Mouse (Mus musculus): ENCODE measurements around the gene Usp13. TPM values are rescaled to one million over a fixed set of nuclear protein-coding genes. Genes with fewer than 3 reads are reported as not detected.

The Usp13 gene
- total RNA-seq (2021): 10 to 100 TPM; 34.7 to 34.9 TPM

DNA sequence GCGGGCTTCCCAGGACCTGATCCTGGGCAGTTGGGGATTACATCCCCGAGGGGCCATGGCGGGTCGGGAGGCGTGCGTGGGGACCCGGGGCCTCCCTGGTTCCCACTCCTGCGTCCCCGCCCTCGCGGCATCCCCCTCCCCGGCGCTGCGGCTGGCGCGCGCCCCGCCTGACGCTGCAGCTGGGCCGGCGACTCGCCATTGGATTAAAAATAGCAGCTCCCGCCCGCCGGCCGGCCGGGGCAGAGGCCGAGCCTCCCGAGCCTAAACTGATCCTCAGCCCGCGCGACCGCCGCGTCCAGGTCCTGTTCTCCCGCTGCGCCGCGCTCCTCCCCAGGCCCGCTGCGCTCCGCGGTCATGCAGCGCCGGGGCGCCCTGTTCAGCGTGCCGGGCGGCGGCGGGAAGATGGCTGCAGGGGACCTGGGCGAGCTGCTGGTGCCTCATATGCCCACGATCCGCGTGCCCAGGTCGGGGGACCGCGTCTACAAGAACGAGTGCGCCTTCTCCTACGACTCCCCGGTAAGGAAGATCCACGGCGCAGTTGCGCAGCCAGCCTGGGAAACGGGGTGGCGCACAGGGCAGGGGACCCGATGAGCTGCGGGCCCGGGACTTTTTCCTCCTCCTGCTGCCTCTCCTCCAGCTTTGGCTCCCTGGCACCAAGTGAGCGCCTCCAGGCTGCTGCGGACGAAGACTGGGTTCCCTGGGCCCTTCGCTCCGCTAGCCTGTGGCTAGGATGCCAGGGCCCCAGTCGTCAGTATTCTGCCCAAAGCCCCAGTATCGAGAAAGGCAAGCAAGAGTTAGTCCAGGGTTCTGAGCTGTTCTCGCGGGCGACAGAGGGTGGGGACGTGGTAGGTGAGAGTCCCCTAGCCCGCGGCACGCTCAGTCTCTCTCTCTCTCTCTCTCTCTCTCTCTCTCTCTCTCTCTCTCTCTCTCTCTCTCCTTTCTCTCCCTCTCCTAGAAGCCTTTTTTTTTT is at the start of gene Usp13:
Gene Usp13, plus strand, starts transcription at position 190 of the 970 bp plus-strand sequence.
- peak; percentile 67 to 77 for DNase-seq (ENCODE audit: low spot score in 2 of 2)

DNA sequence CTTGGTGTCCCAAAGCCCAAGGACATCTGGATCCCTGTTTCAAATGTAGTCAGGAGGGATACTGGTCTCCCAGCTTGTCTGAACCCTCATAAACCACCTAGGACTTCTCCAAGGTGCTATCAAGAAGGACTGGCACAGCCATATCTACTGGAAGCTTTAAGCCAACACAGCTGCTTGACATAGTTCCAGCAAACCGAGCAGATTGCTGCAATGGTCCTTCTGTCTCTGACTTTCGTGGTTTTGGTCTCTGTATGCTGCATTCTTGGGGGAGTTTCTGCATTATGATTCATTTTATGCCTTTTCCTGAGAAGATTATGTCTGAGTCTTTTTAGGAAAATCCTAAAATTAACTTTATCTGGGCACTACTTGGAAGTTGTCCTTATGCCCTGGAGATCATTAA is 46.6 kb upstream of the Usp13 start:
- no peak for DNase-seq (ENCODE audit: low spot score in 2 of 2)

More for the DNA sequence above, at the start of gene Usp13:
- intact Hi-C loops (cut with DNase I): loop anchor here (2.0 kb wide), 1 partner anchor 81 kb away; the partner anchor contains the start of genes Mrpl47 and Ndufb5

DNA sequence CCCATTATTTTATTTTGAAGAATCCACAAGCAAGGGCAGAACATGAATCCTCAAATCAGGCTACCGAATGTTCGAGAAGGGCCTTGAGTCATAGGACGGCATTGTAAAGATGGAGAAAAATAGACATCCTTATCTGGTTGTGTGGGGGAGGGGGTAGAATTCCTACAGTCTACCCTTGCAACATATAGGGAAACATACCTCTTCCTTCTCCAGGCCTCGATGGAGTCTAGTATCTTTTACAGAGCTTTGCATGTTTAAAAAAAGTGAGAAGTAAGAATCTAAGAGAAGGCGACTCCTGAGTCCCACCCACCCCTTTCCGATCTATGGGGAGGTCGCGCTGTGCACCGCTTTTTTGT is 367 bp upstream of the Usp13 start:
- intact Hi-C loops (cut with DNase I): loop anchor here (2.0 kb wide), 1 partner anchor 80 kb away; the partner anchor contains the start of genes Mrpl47 and Ndufb5
- peak; percentile 32 to 40 for DNase-seq (ENCODE audit: low spot score in 2 of 2)

More for the DNA sequence above, 46.6 kb upstream of the Usp13 start:
- intact Hi-C loops (cut with DNase I): no loop called here

DNA sequence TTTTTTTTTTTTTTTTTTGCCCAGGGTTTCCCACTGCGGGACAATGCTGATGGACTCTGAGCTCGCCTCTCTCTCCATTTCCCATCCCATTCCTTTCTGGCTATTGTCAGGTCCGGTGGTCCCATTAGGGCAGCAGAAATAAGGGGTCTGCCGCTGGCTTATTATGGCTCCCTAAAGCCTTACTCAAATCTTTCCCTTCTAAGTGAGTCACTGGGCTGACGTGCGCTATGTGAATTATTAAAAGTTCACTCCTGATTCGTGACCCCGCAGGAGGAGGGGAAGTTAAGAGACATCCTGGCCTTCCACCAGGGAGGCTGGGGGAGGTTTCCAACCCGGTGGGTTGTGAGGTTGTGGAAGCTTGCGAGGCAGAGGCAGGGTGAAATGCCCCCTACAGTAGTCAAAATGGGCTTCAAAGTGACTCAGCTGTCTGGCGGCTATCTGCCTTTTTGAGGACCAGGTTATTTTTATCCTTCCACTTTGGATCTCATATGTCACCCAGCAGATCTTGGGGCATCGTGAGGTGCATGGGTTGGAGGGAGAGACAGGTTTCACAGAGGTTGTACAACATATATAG is 1.1 kb downstream of the Usp13 start:
- DNase-seq (ENCODE audit: low spot score in 2 of 2): peak in 1 of 2 experiments; percentile 13
- intact Hi-C loops (cut with DNase I): no loop called here

DNA sequence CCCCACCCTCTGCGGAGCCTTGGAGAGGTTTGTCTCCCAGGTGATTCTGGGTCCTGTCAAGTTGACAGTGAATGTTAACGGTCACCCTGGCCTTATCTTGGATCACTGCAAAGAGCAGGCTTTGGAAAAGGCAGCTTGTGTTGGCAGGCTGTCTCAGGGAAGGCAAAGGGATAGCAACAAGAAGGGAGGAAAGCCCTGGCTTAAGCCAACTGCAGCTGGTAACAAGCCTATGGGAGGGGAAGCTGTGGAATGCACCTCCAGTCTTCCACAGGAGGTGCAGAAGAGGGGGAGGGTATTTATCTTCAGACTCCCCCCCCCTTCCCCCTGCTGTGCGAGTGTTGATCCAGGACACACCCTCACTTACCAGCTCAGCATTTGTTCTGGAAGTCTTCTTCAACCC is 5.3 kb downstream of the Usp13 start:
- no peak for DNase-seq (ENCODE audit: low spot score in 2 of 2)

DNA sequence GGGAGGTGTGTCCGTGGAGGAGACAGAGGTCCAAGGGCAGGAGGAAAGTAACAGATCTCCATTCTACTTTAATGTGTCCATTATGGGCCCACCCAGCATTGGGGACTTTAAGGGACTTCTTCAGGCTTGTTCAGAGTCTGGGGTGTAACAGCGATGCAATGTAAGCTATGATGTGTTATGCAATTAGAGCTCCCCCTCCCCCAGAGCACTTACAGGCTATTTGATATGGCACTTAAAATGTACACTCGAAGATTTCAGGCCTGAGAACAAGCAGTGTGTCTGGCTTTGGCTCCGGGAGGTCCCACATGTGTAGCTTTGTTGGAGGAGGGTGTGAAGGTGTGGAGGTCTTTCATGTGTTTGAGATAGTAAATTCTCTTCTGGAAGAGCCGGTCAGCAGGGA is 7.6 kb downstream of the Usp13 start:
- no peak for DNase-seq (ENCODE audit: low spot score in 2 of 2)
- intact Hi-C loops (cut with DNase I): no loop called here

More for the DNA sequence above, 5.3 kb downstream of the Usp13 start:
- intact Hi-C loops (cut with DNase I): no loop called here

DNA sequence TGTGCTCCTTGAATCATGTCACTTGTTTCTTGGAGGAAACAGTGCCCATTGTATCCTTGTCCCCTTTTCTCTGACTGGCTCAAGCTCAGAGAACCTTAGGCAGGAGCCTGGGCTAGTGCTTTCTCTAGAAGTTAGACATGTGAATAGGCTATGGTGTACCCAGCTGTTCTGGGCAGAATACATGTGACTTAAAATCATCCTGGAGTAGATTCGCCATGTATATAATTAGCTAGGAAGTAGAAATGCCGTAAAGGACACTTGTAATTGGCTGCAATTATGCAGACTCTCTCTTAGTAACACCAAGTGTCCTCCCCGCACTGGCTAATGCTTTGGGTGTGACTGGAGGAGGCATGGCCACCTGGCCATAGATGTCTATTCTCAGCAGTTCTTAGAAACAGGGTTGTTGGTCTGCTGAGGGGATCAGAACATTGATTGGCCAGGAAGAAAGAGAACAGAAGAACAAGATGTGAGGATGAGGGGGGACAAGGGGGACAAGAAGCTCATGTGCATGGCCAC is 8.7 kb downstream of the Usp13 start:
- intact Hi-C loops (cut with DNase I): no loop called here
- peak in 1 of 2 experiments; percentile 60 for DNase-seq (ENCODE audit: low spot score in 2 of 2)

DNA sequence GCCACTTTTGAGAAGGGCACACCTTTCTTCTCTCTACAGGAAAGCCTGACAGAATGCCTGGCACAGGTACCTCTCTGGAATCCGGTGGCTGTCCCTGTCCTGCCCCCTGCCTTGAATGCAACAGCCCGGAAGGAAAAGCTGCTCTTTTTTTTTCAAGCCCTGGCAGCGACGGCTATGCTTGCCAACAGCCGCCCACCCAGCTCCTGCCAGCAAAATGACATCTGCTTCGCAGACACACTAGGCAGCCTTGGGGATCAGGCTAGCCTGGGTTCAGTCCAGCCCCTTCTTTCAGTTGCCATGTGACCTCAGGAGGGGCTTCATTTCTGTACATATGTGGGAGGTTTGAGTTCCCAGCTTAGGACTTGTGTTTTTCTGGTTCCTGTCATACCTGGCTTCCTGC is 9.4 kb downstream of the Usp13 start:
- intact Hi-C loops (cut with DNase I): no loop called here
- peak; percentile 50 to 84 for DNase-seq (ENCODE audit: low spot score in 2 of 2)

DNA sequence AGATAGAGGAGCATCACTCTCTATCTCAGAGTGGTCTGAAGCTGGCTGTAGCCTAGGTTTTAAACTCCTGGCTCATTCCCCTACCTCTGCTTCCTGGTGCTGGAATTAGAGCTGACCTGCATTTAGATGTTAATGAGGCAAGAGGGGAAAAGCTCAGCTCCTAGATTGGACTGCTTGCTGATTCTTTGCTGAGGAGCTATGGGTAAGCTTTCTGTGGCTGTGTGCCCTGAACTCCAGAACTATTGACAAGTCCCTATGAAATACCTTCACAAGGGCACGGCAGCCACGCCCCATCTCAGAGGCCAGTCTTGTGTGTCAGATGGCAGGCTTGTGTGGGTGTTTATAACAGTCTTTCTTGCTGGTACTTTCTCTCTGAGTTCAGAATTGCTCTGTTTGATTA is 16.5 kb downstream of the Usp13 start:
- intact Hi-C loops (cut with DNase I): no loop called here
- no peak for DNase-seq (ENCODE audit: low spot score in 2 of 2)

DNA sequence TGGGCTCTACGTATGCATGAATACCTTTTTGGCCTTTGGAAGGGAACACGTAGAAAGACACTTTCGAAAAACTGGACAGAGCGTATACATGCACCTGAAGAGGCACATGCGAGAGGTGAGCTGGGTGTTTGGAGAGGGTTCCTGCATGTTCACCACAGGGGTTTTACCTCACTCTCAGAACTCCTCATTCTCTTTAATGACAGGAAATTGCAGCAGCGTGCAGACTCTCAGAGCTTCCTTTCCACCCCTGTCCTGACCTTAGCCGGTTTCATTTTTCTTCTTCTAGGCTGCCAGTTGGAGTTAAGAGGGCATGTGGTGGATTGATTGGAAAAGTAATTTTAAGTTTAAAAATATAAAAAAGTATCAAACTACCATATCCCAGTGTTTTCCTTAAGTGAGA is 20.5 kb downstream of the Usp13 start:
- intact Hi-C loops (cut with DNase I): no loop called here
- DNase-seq (ENCODE audit: low spot score in 2 of 2): no peak

DNA sequence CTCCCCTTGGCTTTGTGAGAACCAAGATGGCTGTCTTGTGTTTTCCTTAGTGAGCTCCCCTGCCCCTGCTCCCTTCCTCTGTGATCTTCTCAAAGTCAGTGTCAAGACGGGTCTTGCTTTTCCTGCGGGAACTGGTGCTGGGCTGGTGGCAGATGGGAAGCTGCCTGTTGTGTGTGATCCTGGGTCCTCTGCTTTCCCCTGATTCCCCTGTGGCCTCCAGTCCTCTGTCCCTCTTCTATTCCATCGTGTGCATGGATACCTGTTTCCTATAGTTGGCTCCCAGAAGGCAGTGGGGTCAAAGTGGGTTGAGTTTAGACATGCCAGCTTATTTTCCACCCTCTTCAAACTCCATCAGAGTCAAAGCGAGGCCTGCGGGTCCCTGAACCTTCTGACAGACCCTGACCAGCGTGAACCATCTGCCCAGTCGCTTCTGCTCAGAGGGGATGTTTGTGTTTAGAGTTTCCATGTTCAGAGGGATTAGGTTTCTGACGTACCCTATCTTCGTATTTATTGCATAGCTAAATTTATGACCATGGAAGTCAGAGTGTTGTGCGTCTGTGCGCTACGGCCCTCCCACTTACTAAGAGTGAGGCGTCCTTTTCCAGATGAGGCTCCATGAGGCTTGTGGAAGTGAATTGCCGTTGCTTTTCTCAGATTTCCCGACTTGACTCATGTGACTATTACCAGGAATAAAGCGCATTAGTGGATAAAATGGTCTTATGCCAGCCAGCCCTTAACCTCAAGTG is 39.2 kb downstream of the Usp13 start:
- intact Hi-C loops (cut with DNase I): no loop called here
- no peak for DNase-seq (ENCODE audit: low spot score in 2 of 2)

DNA sequence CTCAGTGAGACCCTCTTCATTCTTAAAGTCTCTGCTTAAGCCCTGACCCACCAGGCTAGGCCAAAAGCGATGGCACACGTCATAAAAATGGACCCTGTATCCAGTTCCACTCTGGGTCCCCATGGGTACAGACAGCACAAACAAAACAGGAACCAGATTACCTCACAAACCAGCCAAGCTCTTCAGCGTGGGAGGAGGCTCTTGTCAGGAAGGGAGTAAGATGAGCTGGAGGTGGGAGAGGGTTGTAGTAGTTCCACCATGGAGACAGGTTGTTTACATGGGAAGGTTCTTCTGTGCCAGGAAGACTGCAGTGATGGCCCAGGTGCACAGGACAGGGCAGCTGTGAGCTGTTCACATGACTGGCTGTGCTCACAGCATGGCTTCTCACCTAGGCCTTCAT is 53.7 kb downstream of the Usp13 start:
- intact Hi-C loops (cut with DNase I): no loop called here
- DNase-seq (ENCODE audit: low spot score in 2 of 2): peak in 1 of 2 experiments; percentile 13

DNA sequence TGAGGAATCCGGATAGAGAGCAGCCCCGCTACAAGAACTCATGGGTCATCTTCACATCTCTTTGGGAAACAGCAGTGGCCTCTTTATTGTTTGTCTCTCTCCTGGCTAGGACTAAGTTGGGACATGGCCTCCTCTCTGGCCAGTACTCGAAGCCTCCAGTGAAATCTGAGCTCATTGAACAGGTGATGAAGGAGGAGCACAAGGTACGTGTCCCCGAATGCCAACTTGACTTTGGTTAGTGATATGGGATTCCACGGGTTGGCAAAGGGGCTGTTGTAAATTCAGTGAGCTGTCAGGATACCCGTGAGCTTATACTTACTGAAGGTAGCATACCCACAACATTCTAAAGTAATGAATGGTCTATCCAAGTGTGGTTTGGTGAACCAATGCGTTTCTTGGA is 69.0 kb downstream of the Usp13 start:
- no peak for DNase-seq (ENCODE audit: low spot score in 2 of 2)
- intact Hi-C loops (cut with DNase I): no loop called here

DNA sequence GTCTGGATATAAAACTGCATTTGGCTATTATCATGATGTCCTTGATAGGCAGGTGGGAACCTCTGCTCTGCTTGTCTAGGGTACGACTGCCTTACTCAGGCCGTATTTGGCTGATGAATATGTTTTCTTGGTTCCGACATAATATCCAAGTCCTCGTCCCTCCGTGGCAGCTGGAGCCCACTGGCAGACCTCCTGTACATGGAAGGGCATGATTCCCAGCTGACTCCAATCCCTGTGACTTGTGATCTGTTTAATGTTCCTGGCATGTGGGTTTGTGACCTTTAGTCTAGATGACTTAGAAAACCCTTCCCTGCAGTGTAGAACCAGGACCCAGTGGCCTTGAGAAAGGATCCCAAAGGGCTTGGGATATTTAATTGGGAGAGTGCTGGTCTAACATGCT is 71.5 kb downstream of the Usp13 start:
- intact Hi-C loops (cut with DNase I): no loop called here

DNA sequence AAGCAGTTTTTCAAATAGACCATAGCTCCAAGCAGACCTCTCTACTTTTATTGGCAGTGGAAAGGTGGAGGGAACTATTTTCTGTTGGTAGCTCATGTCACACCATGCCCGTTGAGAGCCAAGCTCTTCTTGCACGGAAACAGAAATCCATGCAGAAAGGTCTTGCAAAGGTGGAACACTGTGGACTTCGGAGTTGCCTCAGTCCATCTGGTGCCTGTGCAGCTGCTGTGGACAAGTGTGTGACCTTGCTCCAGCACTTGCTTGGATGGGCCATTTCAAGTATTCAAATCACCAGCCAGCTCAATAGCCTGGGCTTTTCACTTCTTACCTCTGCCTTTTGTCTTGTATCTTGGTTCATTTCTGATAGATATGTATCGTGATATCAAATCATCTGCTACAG is 72.8 kb downstream of the Usp13 start:
- DNase-seq (ENCODE audit: low spot score in 2 of 2): no peak
- intact Hi-C loops (cut with DNase I): no loop called here

More for the DNA sequence above, 71.5 kb downstream of the Usp13 start:
- DNase-seq (ENCODE audit: low spot score in 2 of 2): no peak

DNA sequence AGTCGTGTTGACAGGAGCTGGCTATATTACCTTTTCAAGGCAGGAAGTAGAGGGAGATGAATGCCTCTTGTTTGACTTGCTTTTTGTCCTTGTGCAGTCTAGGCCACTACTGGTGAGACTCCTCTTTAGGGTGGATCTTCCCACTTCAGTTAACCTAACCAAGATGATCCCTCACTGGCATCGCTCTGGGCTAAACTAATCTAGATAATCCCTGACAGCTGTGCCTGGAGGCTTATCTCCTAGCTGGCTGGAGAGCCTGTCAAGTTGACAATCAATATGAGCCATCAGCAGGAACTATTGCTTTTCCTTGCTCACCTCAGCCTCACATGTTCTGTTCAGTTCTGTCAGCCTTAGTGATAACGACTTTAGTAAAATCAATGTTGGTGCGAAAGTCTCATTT is 86.1 kb downstream of the Usp13 start:
- DNase-seq (ENCODE audit: low spot score in 2 of 2): no peak
- intact Hi-C loops (cut with DNase I): no loop called here

DNA sequence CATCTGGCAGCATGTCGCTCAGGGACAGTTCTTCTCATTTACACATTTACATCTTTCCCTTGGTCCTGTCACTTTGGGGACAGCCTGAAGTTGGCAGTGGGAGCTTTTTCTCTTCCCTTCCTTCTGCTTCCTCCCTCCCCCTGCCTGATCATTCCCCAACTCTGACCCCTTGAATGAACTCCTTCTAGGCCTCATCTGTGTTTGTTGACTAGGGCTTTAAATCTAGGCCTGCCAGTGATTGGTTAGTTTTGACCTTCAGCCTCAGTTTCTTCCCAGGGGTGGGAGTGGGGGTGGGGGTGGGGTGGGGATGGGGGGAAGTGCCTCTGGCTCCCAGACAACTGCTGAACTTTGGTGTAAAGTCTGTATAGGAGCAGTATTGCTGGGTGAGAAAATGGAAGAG is 87.3 kb downstream of the Usp13 start:
- no peak for DNase-seq (ENCODE audit: low spot score in 2 of 2)
- intact Hi-C loops (cut with DNase I): no loop called here

DNA sequence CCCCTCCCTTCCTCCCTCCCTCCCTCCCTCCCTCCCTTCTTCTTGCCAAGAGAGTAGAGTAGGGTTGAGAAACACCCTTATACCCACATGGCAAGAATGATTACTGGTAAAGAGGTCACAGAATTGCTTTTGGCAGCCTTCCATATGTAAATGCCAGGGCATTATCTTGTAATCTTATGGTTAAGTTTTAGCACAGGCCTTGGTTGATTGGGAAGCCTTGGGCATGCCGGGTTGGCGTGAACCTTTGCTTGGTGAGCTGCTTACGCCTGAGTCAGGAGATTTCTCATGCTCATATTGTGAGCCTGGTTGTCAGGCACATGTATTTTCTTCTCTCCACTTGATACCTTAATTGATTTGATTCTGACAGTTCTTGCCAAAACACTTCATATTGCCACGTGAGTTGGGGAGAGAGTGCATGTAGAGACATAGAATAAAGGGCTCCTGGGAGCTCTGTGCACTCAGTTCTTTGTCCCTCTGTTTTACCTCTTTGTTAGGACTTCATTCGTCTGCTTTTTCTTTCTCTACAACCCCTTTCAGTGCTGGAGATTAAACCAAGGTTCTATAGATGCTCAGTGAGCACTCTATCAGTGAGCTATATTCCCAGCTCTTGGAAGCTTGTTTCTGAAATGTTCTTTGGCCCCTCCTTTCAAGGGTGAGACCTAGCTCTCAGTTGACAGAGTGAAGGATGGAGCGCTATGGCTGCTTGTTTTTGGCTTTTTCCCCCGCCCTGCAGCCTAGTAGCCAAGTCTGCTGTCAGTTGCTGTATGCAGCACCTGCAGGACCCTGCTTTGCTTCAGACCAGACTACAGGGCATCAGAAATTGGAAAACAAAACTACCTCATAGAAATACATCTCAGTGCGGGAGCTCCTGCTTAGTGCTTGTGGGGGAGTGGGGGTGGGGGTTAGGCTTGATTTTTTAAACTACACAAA is 88.8 kb downstream of the Usp13 start:
- intact Hi-C loops (cut with DNase I): loop anchor here (5.0 kb wide), 1 partner anchor 886 kb away; no protein-coding TSS in a partner anchor
- DNase-seq (ENCODE audit: low spot score in 2 of 2): no peak

DNA sequence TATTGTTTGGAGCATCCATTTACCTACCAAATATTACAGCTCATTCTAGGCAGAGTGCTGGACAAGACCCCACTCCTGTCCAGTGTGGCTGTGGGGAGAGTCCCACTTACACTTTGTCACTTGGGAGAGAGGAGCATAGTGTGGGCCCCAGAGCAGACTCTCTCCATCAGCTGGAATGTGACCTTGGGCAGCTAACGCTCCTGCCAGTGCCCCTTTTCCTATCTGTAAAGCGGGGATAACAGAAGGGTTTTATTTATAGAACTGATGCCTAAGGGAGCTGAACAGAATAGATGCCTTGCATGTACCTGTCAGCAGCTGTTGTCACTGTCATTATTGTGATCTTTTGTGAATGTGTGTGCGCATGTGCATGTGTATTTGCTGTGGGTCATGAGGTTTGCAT is 91.1 kb downstream of the Usp13 start:
- intact Hi-C loops (cut with DNase I): loop anchor here (5.0 kb wide), 1 partner anchor 884 kb away; no protein-coding TSS in a partner anchor
- DNase-seq (ENCODE audit: low spot score in 2 of 2): no peak

Measured in left cerebral cortex, postnatal 25 days (tissue).